In the genomic region with DNA sequence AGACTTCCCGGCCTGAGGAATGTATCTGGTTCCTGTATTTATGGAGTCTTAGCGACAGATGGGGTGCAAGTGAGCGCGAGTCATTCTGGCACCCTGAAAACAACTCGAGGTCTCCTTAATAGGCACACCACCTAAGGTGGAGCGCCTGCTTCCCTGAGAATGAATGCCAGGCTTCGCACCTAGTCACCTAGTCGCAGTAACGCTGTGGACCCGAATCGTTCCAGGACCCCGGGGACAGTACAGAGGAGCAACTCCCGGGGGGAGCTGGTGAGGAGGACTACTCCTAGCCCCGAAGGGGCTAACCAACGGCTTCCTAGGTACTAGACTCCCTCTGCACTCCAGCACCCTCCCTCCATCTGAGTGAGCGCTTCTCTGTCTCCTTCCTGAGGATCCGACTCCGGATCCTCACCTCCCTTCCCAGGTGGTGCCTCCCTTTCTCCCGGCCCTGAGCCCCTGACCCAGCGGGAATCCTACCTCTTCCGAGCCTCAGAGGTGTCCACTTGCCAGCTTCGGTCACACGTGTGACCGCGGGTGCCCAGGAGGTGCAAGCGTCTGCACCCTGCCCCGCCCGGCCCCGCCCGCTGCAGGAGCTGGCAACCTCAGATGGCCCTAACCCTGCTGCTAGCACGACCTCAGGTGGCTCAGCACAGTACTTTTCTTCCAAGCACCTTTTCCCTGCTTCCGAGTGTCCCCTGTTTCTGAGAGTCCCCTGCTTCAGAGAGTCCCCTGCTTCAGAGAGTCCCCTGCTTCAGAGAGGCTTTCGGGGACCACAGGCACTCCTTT, we compare ENCODE assay signal across 9 mouse cellular contexts. TPM values are rescaled to one million over a fixed set of nuclear protein-coding genes. Genes with fewer than 3 reads are reported as not detected.
DNase-seq lines count a peak whose midpoint lies in the region; ATAC-seq and TF ChIP-seq lines count a peak whose summit lies in the region.
"Had no signal": no experiment of that assay in that cellular context is flagged by ENCODE, and none has a peak within 500 bp of the region (broad histone marks: within the 10 kb centered on the region; RNA-seq: fewer than 3 reads in every experiment).

Gene Tmem45b (minus strand): TSS at position 771 of the 783 bp plus-strand sequence.

- intact Hi-C loops in heart, postnatal 36 days (cut with DNase I) = no loop called here

- no peak for DNase-seq in heart, postnatal 36 days
- no peak for DNase-seq in embryo, embryonic 10 days (ENCODE audit: low spot score)
- DNase-seq in embryo, embryonic 11 days = no peak
- DNase-seq in right cerebral cortex, adult 2 months (ENCODE audit: low spot score in 2 of 2) = no peak

- H3K27me3 ChIP-seq in heart, embryonic 13.5 days (replicated peaks) = peaks cover 58% of the 10 kb centered on the region
- H3K27me3 ChIP-seq in intestine, postnatal 0 days (replicated peaks; ENCODE audit: control insufficient read depth, insufficient read depth, low read length) = no peaks in the 10 kb centered on the region
- H3K27me3 ChIP-seq in midbrain, embryonic 12.5 days = peaks cover 33% of the 10 kb centered on the region
- H3K27me3 ChIP-seq: CH12.LX had no signal

- WGBS in heart, embryonic 13.5 days = 2% methylated on average over 33 of the region's 33 CpGs
- 3% methylated on average over 33 of the region's 33 CpGs for WGBS in intestine, postnatal 0 days
- 13% methylated on average over 32 of the region's 33 CpGs for WGBS in midbrain, embryonic 12.5 days

- H3K9ac ChIP-seq in heart, embryonic 13.5 days = 0 out of 2 replicates have a peak within 1 kb of the TSS, but pooled peaks have one; percentile 11
- peak within 1 kb of the TSS; percentile 62 for H3K9ac ChIP-seq in intestine, postnatal 0 days (ENCODE audit: low read depth, low read length)
- no peak within 1 kb of the TSS; the same call in 1 of the 2 replicates for H3K9ac ChIP-seq in midbrain, embryonic 12.5 days (replicated peaks)

- H3K4me2 ChIP-seq in heart, embryonic 13.5 days = peak within 1 kb of the TSS; percentile 61
- H3K4me2 ChIP-seq in intestine, postnatal 0 days (replicated peaks; ENCODE audit: low read depth) = peak within 1 kb of the TSS; percentile 71
- peak within 1 kb of the TSS; percentile 32 for H3K4me2 ChIP-seq in midbrain, embryonic 12.5 days (replicated peaks)

- peak; percentile 77 for TF ChIP-seq CTCF in intestine, postnatal 0 days (IDR thresholded peaks at IDR 0.05; ENCODE audit: low read depth)

- no peaks in the 10 kb centered on the region for H3K36me3 ChIP-seq in heart, embryonic 13.5 days
- H3K36me3 ChIP-seq in intestine, postnatal 0 days (ENCODE audit: control insufficient read depth, insufficient read depth) = no peaks in the 10 kb centered on the region
- H3K36me3 ChIP-seq in midbrain, embryonic 12.5 days = no peaks in the 10 kb centered on the region

- H3K4me1 ChIP-seq in heart, embryonic 13.5 days = peaks cover 13% of the 10 kb centered on the region
- no peaks in the 10 kb centered on the region for H3K4me1 ChIP-seq in brown adipose tissue, adult 24 weeks (ENCODE audit: control insufficient read depth, insufficient read depth, insufficient read length, low read length)
- 0 out of 2 replicates have a peak, but pooled peaks cover 7% of the 10 kb centered on the region for H3K4me1 ChIP-seq in intestine, postnatal 0 days (replicated peaks; ENCODE audit: control insufficient read depth, insufficient read depth, low read length)
- H3K4me1 ChIP-seq in midbrain, embryonic 12.5 days = peaks cover 7% of the 10 kb centered on the region; the same call in 1 of the 2 replicates

- H3K4me3 ChIP-seq in heart, embryonic 13.5 days = peak within 1 kb of the TSS; percentile 27
- peak within 1 kb of the TSS; percentile 85 for H3K4me3 ChIP-seq in brown adipose tissue, adult 24 weeks (ENCODE audit: insufficient read depth, low read depth, low read length)
- H3K4me3 ChIP-seq in intestine, postnatal 0 days (ENCODE audit: low read depth, low read length) = peak within 1 kb of the TSS; percentile 54
- H3K4me3 ChIP-seq in midbrain, embryonic 12.5 days = peak within 1 kb of the TSS; percentile 10

- no peak within 1 kb of the TSS for H3K27ac ChIP-seq in heart, embryonic 13.5 days (replicated peaks)
- H3K27ac ChIP-seq in brown adipose tissue, adult 24 weeks (replicated peaks; ENCODE audit: low read depth, low read length) = peak within 1 kb of the TSS; percentile 91
- peak within 1 kb of the TSS; percentile 90 for H3K27ac ChIP-seq in intestine, postnatal 0 days (ENCODE audit: low read depth, low read length)
- H3K27ac ChIP-seq in midbrain, embryonic 12.5 days (replicated peaks) = no peak within 1 kb of the TSS

- H3K9me3 ChIP-seq in heart, embryonic 13.5 days = no peaks in the 10 kb centered on the region
- no peaks in the 10 kb centered on the region for H3K9me3 ChIP-seq in intestine, postnatal 0 days (ENCODE audit: control insufficient read depth)
- no peaks in the 10 kb centered on the region for H3K9me3 ChIP-seq in midbrain, embryonic 12.5 days

- ATAC-seq in heart, embryonic 13.5 days (ENCODE audit: extremely low read depth, insufficient number of reproducible peaks, low FRiP score, low TSS enrichment) = no peak
- peak; percentile 88 for ATAC-seq in intestine, postnatal 0 days
- ATAC-seq in midbrain, embryonic 12.5 days (ENCODE audit: low FRiP score, low read depth) = no peak

RNA-seq across cellular contexts. Expression of gene Tmem45b, which starts in this region (rescaled TPM):
- not detected in 2 replicates for polyA plus RNA-seq in heart, embryonic 13.5 days (2015; fragmentation: Nextera tagmentation; extraction: Ambion mirVana)
- total RNA-seq in heart, postnatal 36 days (2021) = 1 to 10 TPM in 1 of 2 experiments, not detected in 1; 1.6 TPM
- 471 and 724 TPM in 2 replicates for polyA plus RNA-seq in brown adipose tissue, adult 24 weeks (2012; ENCODE audit: insufficient read depth, insufficient read length, missing spikeins)
- polyA plus RNA-seq in intestine, postnatal 0 days (2015; fragmentation: Nextera tagmentation; extraction: Ambion mirVana) = 222 and 234 TPM in 2 replicates
- polyA plus RNA-seq in midbrain, embryonic 12.5 days (2016; fragmentation: Nextera tagmentation; extraction: Ambion mirVana) = not detected in 2 replicates
- total RNA-seq: CH12.LX had no signal

Comparison
In these comparisons a context has a peak if more than half of its experiments do, and no peak if none do; other contexts are left out.
1. RNA of gene Tmem45b (polyA plus RNA-seq): 471 to 724 TPM in brown adipose tissue, adult 24 weeks and 222 to 234 TPM in intestine, postnatal 0 days; not detected in midbrain, embryonic 12.5 days and not detected in heart, embryonic 13.5 days; every median in the first group is over 100 times any median in the second.
2. H3K27ac ChIP-seq: peak in brown adipose tissue, adult 24 weeks (single experiment) and intestine, postnatal 0 days (single experiment); none in heart, embryonic 13.5 days (single experiment) and midbrain, embryonic 12.5 days (single experiment).
3. H3K4me3 ChIP-seq: peak in every context shown above with its lines; median percentile 85 in brown adipose tissue, adult 24 weeks; 54 in intestine, postnatal 0 days; 27 in heart, embryonic 13.5 days; 10 in midbrain, embryonic 12.5 days.
4. Peak in every context shown above with its lines, with median percentiles within 50 percentile points of each other: H3K4me2 ChIP-seq.